Mouse (Mus musculus) left cerebral cortex, adult 9 months (tissue): ENCODE measurements around the gene Hist1h4b.

Experiments
- DNase-seq, 2 experiments: peaks; one replicate each; pipeline ENCODE4 v3.0.0; 2022; ENCODE audit warnings: low spot score in 2 of 2

Hist1h4b gene

DNA sequence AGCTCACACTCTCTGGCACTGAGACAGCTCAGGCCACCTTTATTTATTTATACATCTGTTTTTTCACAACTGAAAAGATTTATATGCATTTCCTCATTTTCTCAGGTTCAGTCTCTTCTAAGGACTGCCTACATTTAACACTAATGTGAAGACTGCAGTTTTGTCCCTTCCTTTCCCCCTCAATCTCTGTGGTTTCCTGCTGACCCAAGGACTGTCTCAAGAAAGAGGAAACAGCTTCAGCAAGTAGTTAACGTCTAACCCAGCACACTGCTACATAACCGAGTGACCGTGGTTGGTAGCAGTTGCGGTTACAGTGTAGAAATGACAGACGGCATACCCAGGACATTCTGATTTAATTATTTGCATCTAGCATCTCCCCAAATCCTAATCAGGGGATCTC lies 42.6 kb downstream of the Hist1h4b start:
- no peak for DNase-seq

DNA sequence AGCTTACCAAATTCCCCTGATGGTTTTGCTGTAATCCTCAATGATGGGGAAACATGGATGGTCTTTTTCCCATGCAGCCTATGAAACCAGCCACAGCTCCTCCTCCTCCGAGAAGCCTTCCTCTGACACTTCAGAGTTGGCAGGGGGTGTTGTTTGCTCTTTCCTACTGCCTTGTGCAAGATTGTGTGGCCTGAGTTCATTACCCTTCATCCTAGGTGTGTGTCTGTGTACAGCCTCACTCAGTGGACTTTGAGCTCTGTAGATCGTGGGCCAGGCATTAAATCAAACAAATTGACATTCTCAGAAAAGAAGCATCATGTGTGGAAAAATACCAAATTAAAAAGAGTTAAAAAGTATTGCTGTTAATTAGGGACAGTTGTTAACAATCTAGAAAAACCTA lies 47.7 kb downstream of the Hist1h4b start:
- DNase-seq = no peak

DNA sequence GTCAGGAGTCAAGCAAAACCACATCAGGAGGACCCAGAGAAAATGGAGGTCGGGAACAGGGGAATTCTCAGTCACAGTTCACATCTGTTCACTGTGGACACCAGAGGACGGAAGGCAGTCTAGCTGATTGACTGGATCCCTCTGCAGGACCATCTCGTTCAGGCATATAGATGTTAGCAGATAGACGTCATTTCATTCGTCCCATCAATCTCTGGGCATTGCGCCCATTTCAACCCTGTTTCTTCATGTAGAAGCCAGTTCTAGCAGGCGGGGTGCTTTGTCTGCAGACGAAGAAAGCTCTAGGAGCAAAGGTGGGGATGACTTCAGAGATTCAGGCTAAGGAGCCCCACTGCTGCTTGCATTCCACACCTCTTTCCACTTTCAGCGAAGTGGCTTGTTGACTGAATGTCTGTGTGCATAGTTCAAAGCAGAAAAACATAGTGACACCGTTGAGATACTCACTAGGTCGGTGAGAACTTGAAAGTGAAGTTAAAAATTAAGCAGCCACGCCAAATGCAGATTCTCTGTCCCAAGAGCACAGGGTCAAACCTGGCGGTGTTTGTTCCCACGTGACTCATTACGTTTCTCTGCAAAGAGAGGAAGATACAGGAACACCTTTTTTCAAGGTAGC lies 49.7 kb downstream of the Hist1h4b start, which contains the start of gene Slc17a2:
Gene Slc17a2, plus strand, starts transcription at position 572 of the 631 bp plus-strand sequence.
- DNase-seq = no peak
